Mouse (Mus musculus) myocyte (in vitro differentiated cells): ENCODE data around the gene Clec16a. TPM values are rescaled to one million over a fixed set of nuclear protein-coding genes. Genes with fewer than 3 reads are reported as not detected.

ENCODE experiments used
- H3K27me3 ChIP-seq: one replicate; pipeline ENCODE4 v1.6.1; 2011; ENCODE audit not compliant: control insufficient read depth, insufficient read depth, insufficient read length
- H3K36me3 ChIP-seq: one replicate; pipeline ENCODE4 v1.6.1; 2011; ENCODE audit not compliant: control insufficient read depth, insufficient read depth
- H3K4me2 ChIP-seq: one replicate; pipeline ENCODE4 v1.6.1; 2011; ENCODE audit warnings: low read depth, control low read depth
- H3K4me3 ChIP-seq: one replicate; pipeline ENCODE4 v1.5.1; 2011; ENCODE audit warnings: mild to moderate bottlenecking, control low read depth, moderate library complexity
- H3K79me2 ChIP-seq: one replicate; pipeline ENCODE4 v1.6.1; 2011; ENCODE audit not compliant: control insufficient read depth, insufficient read depth
- H3ac ChIP-seq: one replicate; pipeline ENCODE4 v1.6.1; 2011; ENCODE audit not compliant: control insufficient read depth, insufficient read length
- CEBPB ChIP-seq: IDR thresholded peaks from 2 replicates; pipeline ENCODE4 v1.6.1; 2011; ENCODE audit warnings: mild to moderate bottlenecking, moderate library complexity; ENCODE audit not compliant: poor library complexity, insufficient read depth, severe bottlenecking
- E2F4 ChIP-seq: IDR thresholded peaks from one replicate; pipeline ENCODE4 v1.6.1; 2011; ENCODE audit warnings: mild to moderate bottlenecking, control low read depth, moderate library complexity; ENCODE audit not compliant: insufficient read depth
- MAX ChIP-seq: IDR thresholded peaks from one replicate; pipeline ENCODE4 v1.6.1; 2011; ENCODE audit warnings: low read depth, mild to moderate bottlenecking, control low read depth
- MYOD1 ChIP-seq, 3 experiments: IDR thresholded peaks; one replicate each; pipeline ENCODE4 v1.6.1; 2011; ENCODE audit warnings: control low read depth in 2 of 3, low read depth in 2 of 3, mild to moderate bottlenecking in 2 of 3, moderate library complexity in 1 of 3; ENCODE audit not compliant: insufficient read length in 2 of 3, control insufficient read depth in 1 of 3
- MYOG ChIP-seq, 3 experiments: IDR thresholded peaks; one replicate each; pipeline ENCODE4 v1.6.1; 2011; ENCODE audit warnings: control low read depth in 2 of 3, low read depth in 2 of 3, mild to moderate bottlenecking in 2 of 3; ENCODE audit not compliant: insufficient read length in 2 of 3, control insufficient read depth in 1 of 3, insufficient read depth in 1 of 3
- POLR2A ChIP-seq: IDR thresholded peaks from one replicate; pipeline ENCODE4 v1.6.1; 2011; ENCODE audit warnings: low read depth, mild to moderate bottlenecking, control low read depth, moderate library complexity; ENCODE audit not compliant: insufficient read length
- POLR2AphosphoS2 ChIP-seq: IDR thresholded peaks from one replicate; pipeline ENCODE4 v1.6.1; 2011; ENCODE audit warnings: low read depth, control low read depth; ENCODE audit not compliant: insufficient read length
- REST ChIP-seq: IDR thresholded peaks from one replicate; pipeline ENCODE4 v1.6.1; 2011; ENCODE audit warnings: mild to moderate bottlenecking, control low read depth, moderate library complexity; ENCODE audit not compliant: insufficient read depth, insufficient read length
- SRF ChIP-seq: IDR thresholded peaks from one replicate; pipeline ENCODE4 v1.6.1; 2011; ENCODE audit warnings: low read depth; ENCODE audit not compliant: control insufficient read depth, insufficient read length
- TCF12 ChIP-seq: IDR thresholded peaks from one replicate; pipeline ENCODE4 v1.6.1; 2011; ENCODE audit warnings: mild to moderate bottlenecking, control low read depth; ENCODE audit not compliant: poor library complexity, insufficient read depth, severe bottlenecking
- TCF3 ChIP-seq: IDR thresholded peaks from one replicate; pipeline ENCODE4 v1.6.1; 2011; ENCODE audit warnings: low read depth, control low read depth; ENCODE audit not compliant: insufficient read length
- USF1 ChIP-seq: IDR thresholded peaks from one replicate; pipeline ENCODE4 v1.6.1; 2011; ENCODE audit warnings: low read depth, mild to moderate bottlenecking, control low read depth, moderate library complexity
- polyA plus RNA-seq: library from polyadenylated mRNA; unstranded; fragments of >200 nt; fragmentation: generic; extraction: Trizol; gene quantifications from one replicate; pipeline ENCODE4 v1.2.1, GENCODE M21; 2012; ENCODE audit warnings: missing spikeins

The Clec16a gene
- polyA plus RNA-seq, 1 experiment = 15.5 TPM

GRCm38 (mm10) chr16:10652935-10653334 lies 107.8 kb downstream of the Clec16a start:
- no peak for TF ChIP-seq SRF
- TF ChIP-seq MAX = no peak
- TF ChIP-seq E2F4 = no peak
- TF ChIP-seq MYOD1 (IDR thresholded peaks at IDR 0.05; ENCODE audit: control insufficient read depth in 1 of 3, insufficient read length in 2 of 3, low read depth in 2 of 3) = no peak
- no peak for TF ChIP-seq POLR2A
- no peak for TF ChIP-seq TCF3
- TF ChIP-seq REST = no peak
- TF ChIP-seq MYOG (IDR thresholded peaks at IDR 0.05; ENCODE audit: control insufficient read depth in 1 of 3, insufficient read depth in 1 of 3, insufficient read length in 2 of 3, low read depth in 2 of 3) = no peak
- TF ChIP-seq USF1 = no peak
- no peak for TF ChIP-seq CEBPB
- TF ChIP-seq POLR2AphosphoS2 = no peak
- no peak for TF ChIP-seq TCF12
- Histone ChIP-seq H3K4me2 (no peak overlapping the region), H3ac (no peak overlapping the region), H3K36me3 (no peaks in the 10 kb centered on the region), H3K4me3 (no peak overlapping the region), H3K79me2 (no peaks in the 10 kb centered on the region), H3K27me3 (no peaks in the 10 kb centered on the region)

DNA sequence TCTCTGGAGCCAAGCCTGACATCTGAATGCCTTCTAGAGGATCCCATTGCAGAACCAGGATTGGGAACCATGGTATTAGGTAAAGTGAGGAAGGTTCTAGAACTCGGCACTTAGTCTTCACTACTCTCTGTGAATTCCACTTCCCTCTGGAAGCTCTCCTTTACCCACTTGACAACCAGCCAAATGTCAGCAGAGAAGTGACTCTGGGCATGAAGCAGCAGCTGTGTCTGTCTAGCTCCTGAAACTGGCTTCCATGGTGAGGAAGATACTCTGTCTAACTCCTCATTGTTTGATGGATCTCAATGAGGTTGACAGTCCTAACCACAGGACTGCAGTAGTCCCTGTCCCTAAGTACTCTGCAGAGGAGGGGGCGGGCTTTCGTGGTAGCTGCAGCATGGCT lies 110.1 kb downstream of the Clec16a start:
- H3K79me2 ChIP-seq = no peaks in the 10 kb centered on the region
- no peak overlapping the region for H3K4me3 ChIP-seq
- TF ChIP-seq REST (no peak), MYOG (IDR thresholded peaks at IDR 0.05; ENCODE audit: control insufficient read depth in 1 of 3, insufficient read depth in 1 of 3, insufficient read length in 2 of 3, low read depth in 2 of 3) (peak in 2 of 3 experiments; percentile 8 to 22), TCF3 (no peak), MAX (no peak), POLR2AphosphoS2 (no peak), MYOD1 (IDR thresholded peaks at IDR 0.05; ENCODE audit: control insufficient read depth in 1 of 3, insufficient read length in 2 of 3, low read depth in 2 of 3) (peak; percentile 24 to 57 (median 39))
- no peaks in the 10 kb centered on the region for H3K36me3 ChIP-seq
- H3ac ChIP-seq = no peak overlapping the region
- no peak overlapping the region for H3K4me2 ChIP-seq
- H3K27me3 ChIP-seq = no peaks in the 10 kb centered on the region

DNA sequence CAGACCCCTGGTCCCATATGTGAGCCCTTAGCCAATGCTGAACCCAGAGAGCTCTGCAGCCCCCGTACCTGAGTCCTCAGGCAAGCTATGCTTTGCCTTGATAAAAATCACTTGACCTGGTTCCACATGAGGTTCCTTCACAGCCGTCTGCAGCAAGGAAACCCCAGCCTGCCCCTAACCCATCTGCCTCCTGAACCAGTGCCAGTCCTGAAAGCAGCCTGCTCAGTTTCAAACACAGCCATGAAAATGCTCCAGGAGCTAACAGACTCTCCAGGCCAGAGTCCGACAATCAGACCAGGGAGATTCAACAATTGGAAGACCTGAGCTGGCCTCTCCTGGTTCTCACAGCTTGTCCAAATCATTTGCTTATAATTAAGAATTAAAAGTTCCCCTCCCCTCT lies 110.8 kb downstream of the Clec16a start:
- Histone ChIP-seq H3ac (no peak overlapping the region), H3K4me2 (no peak overlapping the region), H3K36me3 (no peaks in the 10 kb centered on the region), H3K27me3 (no peaks in the 10 kb centered on the region), H3K79me2 (no peaks in the 10 kb centered on the region), H3K4me3 (no peak overlapping the region)
- no peak for TF ChIP-seq TCF12
- TF ChIP-seq TCF3 = no peak
- no peak for TF ChIP-seq CEBPB
- TF ChIP-seq POLR2AphosphoS2 = no peak
- no peak for TF ChIP-seq REST
- TF ChIP-seq MYOG (IDR thresholded peaks at IDR 0.05; ENCODE audit: control insufficient read depth in 1 of 3, insufficient read depth in 1 of 3, insufficient read length in 2 of 3, low read depth in 2 of 3) = no peak
- no peak for TF ChIP-seq MYOD1 (IDR thresholded peaks at IDR 0.05; ENCODE audit: control insufficient read depth in 1 of 3, insufficient read length in 2 of 3, low read depth in 2 of 3)
- no peak for TF ChIP-seq MAX
- TF ChIP-seq POLR2A = no peak
- no peak for TF ChIP-seq E2F4
- no peak for TF ChIP-seq SRF
- TF ChIP-seq USF1 = no peak

DNA sequence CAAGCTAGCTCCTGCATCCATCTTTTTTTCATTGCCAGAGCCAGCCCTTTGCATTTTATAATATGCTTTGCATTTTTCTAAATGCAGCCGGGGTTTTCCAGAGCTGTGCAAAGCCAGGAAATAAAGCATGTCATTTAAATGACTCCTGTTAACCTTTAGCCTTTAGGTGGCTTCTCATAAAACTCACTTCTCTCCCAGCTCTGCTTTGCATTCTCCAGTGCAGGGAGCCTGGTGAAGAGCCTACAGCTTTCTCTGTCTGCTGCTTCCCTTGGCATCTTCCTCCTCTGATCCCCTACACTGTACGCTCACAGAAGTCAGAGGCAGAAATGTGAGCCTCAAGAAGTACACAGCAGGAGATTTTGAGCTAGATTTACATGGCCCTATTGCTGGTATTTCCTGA lies 111.3 kb downstream of the Clec16a start:
- Histone ChIP-seq H3K4me2 (no peak overlapping the region), H3K36me3 (no peaks in the 10 kb centered on the region), H3K79me2 (no peaks in the 10 kb centered on the region), H3ac (no peak overlapping the region), H3K27me3 (no peaks in the 10 kb centered on the region), H3K4me3 (no peak overlapping the region)
- TF ChIP-seq E2F4 (no peak), USF1 (no peak), TCF3 (no peak), SRF (no peak), REST (no peak), POLR2AphosphoS2 (no peak), TCF12 (no peak), CEBPB (no peak), MYOG (IDR thresholded peaks at IDR 0.05; ENCODE audit: control insufficient read depth in 1 of 3, insufficient read depth in 1 of 3, insufficient read length in 2 of 3, low read depth in 2 of 3) (no peak), POLR2A (no peak), MYOD1 (IDR thresholded peaks at IDR 0.05; ENCODE audit: control insufficient read depth in 1 of 3, insufficient read length in 2 of 3, low read depth in 2 of 3) (no peak), MAX (no peak)

DNA sequence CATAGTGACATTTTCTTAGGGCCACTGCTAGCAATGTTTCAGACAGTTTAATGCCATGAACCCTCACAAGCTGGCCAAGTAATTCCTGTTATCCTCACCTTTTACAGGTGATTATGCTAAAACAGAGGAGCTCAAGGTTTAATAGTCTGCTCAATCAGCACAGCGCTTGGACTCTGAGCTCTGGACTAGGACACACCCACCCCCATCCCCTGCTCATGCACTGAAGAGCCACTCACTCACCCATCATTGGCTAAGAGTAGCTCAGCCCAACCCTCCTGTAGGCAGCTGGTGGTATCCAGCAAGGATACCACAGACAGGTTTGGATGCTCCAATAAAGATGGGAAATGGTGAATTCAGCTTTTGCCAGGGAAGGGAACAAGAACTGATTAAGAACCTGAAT lies 111.8 kb downstream of the Clec16a start:
- no peaks in the 10 kb centered on the region for H3K79me2 ChIP-seq
- no peaks in the 10 kb centered on the region for H3K27me3 ChIP-seq
- H3K36me3 ChIP-seq = no peaks in the 10 kb centered on the region
- H3K4me2 ChIP-seq = no peak overlapping the region
- H3ac ChIP-seq = no peak overlapping the region
- TF ChIP-seq E2F4 (no peak), MAX (no peak), TCF12 (no peak), REST (no peak), SRF (no peak), MYOD1 (IDR thresholded peaks at IDR 0.05; ENCODE audit: control insufficient read depth in 1 of 3, insufficient read length in 2 of 3, low read depth in 2 of 3) (no peak), TCF3 (no peak), CEBPB (no peak), MYOG (IDR thresholded peaks at IDR 0.05; ENCODE audit: control insufficient read depth in 1 of 3, insufficient read depth in 1 of 3, insufficient read length in 2 of 3, low read depth in 2 of 3) (no peak), POLR2A (no peak), USF1 (no peak), POLR2AphosphoS2 (no peak)
- H3K4me3 ChIP-seq = no peak overlapping the region
